Mouse (Mus musculus): ENCODE data around the gene Mrln.

DNA sequence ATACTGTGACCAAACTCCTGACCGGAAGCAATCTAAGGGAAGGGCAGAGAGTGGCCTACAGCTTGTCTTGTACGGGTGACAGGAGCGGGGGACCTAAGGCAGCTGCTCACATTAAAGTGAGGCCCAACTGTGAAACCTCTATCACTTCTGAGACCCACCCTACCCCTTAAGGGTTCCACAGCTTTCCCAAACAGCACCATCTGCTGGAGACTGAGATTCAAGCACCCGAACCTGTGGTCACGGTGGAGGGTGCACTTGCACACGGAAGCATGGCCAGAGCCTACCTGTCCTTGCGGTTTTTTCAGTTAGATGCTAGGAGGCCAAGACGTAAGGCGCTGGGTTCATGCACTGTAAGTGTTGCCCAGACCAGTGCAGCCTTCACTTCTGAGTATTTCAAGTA lies 18.3 kb upstream of the Mrln start:
- TF ChIP-seq POLR2A (IDR thresholded peaks at IDR 0.05; ENCODE audit: low read depth, low read length) (no peak), CTCF (IDR thresholded peaks at IDR 0.05; ENCODE audit: borderline replicate concordance, insufficient read depth, low read length) (peak; percentile 44; the same call in 1 of the 2 replicates)
